Mouse (Mus musculus) neutrophil, adult 65 days (primary cell): Measurements from ENCODE around the gene Ttc30a1. TPM values are rescaled to one million over a fixed set of nuclear protein-coding genes. Genes with fewer than 3 reads are reported as not detected.

Experiments used
- total RNA-seq: library from RNA; stranded (reverse); gene quantifications from 2 replicates; pipeline ENCODE4 v1.2.4, GENCODE M21; 2023

The Ttc30a1 gene
- total RNA-seq: 1.0 and 1.1 TPM in 2 replicates

DNA sequence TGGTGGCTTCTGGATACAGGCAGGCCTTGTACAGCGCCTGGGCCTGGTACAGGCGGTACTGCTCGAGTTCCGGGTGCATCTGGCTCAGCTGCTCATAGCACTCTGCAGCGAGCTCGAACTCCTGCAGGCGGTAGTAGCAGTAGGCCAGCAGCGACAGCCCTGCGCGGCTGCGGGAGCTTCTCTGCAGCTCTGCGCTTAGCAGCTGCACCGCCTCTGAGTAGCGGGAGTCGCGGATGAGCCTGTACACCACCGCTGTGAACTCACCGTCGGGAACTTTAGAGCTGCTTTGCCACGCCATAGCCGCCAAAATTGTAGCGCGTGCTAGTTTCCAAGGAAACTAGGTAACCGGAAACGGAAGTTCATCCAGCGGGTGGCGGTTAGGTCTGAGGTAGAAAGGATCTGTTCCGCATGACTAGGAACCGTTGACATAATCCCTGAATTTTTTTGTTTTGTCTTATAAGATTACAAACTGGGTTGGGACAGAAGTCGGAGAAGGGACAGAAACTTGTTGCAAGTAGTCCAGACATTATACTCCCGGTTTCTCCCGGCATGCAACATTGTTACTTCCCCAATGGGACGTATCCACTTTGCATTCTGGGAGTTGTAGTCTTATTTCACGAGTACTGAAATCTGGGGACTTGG, at the start of gene Ttc30a1:
Ttc30a1 (minus strand) TSS at position 528 of the 642 bp plus-strand sequence.

DNA sequence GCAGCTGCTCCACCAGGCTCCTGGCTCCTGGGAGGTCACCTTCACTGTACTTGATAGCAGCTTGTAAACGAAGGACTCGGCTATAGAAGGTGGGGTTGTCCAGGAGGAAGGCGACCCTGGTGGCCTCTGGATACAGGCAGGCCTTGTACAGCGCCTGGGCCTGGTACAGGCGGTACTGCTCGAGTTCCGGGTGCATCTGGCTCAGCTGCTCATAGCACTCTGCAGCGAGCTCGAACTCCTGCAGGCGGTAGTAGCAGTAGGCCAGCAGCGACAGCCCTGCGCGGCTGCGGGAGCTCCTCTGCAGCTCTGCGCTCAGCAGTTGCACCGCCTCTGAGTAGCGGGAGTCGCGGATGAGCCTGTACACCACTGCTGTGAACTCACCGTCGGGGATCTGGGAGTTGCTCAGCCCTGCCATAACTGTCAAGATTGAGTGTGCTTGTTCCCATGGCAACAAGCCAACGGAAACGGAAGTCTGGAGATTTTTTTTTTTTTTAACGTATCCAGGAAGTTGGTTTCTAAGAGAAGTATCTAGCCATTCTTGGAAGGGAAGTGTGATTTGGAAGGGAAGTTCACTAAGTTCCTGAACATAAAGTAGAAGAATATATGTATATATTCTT, 3.9 kb downstream of the Ttc30a1 start, which contains the start of gene Ttc30a2:
Ttc30a2 (minus strand) TSS at position 419 of the 617 bp plus-strand sequence.

DNA sequence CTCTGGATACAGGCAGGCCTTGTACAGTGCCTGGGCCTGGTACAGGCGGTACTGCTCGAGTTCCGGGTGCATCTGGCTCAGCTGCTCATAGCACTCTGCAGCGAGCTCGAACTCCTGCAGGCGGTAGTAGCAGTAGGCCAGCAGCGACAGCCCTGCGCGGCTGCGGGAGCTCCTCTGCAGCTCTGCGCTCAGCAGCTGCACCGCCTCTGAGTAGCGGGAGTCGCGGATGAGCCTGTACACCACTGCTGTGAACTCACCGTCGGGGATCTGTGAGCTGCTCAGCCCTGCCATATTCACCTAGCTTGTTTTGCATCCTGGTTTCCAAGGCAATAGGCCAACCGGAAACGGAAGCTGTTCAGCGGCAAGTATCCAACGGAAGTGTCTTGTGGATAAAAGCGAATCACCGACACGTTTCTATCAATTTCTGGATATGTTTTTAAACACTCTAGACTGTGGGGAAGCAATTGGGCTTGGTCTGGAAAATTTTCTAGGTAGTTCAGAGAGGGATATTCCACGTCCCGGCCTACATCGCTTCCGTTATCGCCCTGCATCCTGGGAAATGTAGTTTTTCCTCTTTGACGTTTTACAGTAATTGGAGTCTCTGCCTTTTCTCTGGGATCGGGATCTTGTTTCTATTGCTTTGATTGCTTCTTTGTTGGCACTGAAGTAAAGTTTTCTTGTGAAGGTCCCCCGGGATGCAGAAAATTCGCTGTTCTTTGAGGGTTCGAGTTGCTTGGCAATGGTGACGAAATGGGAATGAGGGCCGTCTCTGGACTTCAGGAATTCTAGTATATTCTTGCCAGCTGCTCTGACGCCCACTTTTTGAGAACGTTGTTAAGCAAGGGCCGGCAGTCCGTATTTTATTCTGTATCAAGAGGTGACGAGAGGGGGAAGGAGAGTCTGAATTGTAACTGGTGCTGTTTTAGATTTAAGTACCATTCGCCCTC, 43.4 kb downstream of the Ttc30a1 start, which contains the start of gene Ttc30b:
Ttc30b (minus strand) TSS at position 469 of the 947 bp plus-strand sequence.

Other genes with a start within 250 kb of the Ttc30a1 start
- gene Agps, start 149.8 kb downstream of the Ttc30a1 start, total RNA-seq: 105 and 117 TPM in 2 replicates
- 1.7 TPM in 2 replicates for gene Ttc30b, start 43.4 kb downstream of the Ttc30a1 start, total RNA-seq
- gene Ttc30a2, start 3.8 kb downstream of the Ttc30a1 start, total RNA-seq: 0.54 and 0.95 TPM in 2 replicates